Mouse (Mus musculus) common myeloid progenitor, adult 5-6 weeks (primary cell): ENCODE data around the gene Sox21. TPM values are rescaled to one million over a fixed set of nuclear protein-coding genes. Genes with fewer than 3 reads are reported as not detected.
A peak's percentile ranks its signal among the peaks of the same experiment; 100 is the strongest.

Experiments
- ATAC-seq: replicated peaks from 2 replicates; pipeline ENCODE4 v1.8.0; 2016; ENCODE audit warnings: low read depth, mild to moderate bottlenecking, moderate TSS enrichment, inconsistent platforms; ENCODE audit not compliant: poor library complexity, severe bottlenecking
- total RNA-seq: library from RNA; stranded (forward); fragments of 200-1000, 187-1606 nt; gene quantifications from 2 replicates; pipeline ENCODE4 v1.2.3, GENCODE M21; 2017

Gene Sox21
- total RNA-seq, 1 experiment from 2014 or later = not detected

DNA sequence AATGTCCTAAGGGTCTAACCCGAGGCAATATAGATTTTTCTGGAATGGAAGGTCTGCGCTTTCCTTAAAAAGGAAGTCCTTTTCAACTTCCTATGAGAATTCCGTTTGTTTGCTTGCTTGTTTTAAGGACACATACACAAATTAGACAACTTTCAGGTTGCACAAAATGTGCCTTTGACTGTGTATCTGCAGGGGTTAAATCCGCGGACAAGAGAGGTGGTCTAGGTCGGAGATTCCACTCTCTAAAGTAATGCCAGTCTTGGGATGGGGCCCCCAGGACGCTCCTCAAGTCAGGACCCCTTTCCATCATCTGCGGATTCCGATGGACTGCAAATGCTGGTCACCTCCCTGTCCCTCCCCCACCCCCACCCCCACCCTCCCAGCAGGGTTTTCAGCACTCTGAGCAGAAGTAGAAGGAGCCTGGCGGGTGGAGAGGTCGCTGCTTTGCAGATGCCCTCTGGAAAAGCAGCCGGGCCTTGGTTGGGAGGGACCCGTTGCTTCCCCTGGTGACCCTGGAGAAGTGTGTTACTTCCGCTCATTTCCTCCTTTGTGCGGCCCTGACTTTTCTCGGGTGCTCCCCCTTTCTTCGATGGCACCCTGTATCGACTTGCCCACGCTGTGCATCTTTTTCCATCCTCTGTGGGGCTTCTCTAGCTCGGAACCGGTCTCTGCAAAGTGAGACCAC is 10.2 kb downstream of the Sox21 start:
- no peak for ATAC-seq

GRCm38 (mm10) chr14:118225911-118226310 is 10.9 kb downstream of the Sox21 start:
- peak; percentile 40 for ATAC-seq

- no peak for ATAC-seq
Observed at GRCm38 (mm10) chr14:118225061-118225743, 11.6 kb downstream of the Sox21 start.

DNA sequence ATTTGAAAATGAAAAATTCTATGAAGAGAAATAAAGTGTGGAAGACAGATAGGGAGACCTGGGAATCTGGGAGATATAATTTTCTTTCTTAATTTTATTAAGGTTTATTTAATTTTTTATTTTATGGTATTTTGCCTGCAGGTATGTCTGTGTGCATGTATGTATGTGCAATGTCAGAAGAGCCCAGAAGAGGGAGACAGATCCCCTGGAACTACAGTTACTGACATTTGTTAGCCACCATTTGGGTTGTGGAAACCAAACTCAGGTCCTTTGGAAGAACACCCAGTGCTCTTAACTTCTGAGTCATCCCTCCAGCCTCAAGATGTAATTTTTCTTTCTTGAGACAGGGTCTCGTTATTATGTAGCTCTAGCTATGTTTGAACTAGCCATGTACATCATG is 15.9 kb downstream of the Sox21 start:
- ATAC-seq = 0 out of 2 replicates have a peak, but pooled peaks have one; percentile 36

DNA sequence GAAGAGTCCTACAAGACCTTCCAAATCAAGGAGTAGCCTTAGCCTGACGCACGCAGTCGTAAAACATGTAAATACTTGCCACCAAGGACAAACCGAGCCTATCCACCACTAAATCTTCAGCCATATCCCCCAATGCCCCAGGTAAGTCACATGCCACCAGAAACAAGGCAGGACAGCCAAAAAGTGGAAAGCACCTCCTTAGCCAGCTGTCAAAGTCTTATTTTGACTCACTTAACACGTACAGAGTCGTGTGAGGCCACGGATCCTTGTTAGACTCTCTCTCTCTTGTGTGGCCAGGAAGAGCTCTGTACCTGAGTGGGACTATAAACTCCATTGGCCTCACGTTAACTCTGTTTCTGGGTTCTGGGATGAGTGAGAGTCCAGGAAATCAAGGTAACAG is 20.0 kb downstream of the Sox21 start:
- no peak for ATAC-seq

DNA sequence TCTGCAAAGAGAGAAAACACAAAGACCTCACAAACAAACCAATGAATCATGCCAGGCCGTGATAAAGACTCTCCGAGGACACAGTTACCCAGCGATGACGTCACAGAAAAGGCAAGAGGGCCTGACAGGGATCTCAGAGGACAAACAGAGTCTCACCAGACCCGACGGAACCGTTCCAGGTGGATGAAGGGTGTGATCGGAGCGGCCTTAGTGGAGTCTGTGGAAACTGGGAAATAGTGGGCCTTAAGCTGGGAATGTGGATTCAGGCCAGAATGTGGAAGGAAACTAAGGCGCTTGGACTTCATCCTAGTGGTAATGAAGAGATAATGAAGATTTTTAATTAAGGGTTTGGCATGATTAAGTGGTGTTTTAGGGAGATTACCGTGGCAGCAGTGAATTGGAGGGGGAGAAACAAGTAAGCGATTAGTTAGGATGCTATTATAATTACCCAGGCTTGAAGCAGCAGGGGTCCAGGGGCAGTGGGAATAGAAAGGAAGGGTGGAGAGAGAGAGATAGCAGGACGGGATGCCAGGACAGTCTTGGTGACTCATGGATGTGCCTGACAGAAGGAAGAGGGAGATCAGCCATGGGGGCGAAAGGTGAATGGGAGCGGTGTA is 24.5 kb downstream of the Sox21 start:
- ATAC-seq = no peak

- peak; percentile 54; the same call in 1 of the 2 replicates for ATAC-seq
Observed at GRCm38 (mm10) chr14:118209642-118210041, 27.2 kb downstream of the Sox21 start.

GRCm38 (mm10) chr14:118207347-118207746 is 29.5 kb downstream of the Sox21 start:
- ATAC-seq = no peak

DNA sequence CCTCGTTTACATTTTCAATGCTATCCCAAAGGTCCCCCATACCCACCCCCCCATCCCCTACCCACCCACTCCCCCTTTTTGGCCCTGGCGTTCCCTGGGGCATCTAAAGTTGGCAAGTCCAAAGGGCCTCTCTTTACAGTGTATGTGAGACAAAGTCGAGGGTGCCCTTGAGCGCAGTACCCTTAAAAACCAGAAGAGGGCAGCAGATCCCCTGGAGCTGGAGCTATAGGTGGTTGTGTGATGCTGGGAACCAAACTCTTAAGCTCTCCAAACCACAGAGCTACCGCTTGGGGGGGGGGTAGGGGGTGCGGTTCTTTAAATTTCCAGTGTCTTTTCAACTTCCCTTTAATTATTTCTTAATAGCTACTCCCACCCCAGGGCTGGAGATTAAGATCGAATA is 33.8 kb downstream of the Sox21 start:
- ATAC-seq = peak; percentile 73; the same call in 1 of the 2 replicates

GRCm38 (mm10) chr14:118202006-118202405 is 34.8 kb downstream of the Sox21 start:
- ATAC-seq = no peak

DNA sequence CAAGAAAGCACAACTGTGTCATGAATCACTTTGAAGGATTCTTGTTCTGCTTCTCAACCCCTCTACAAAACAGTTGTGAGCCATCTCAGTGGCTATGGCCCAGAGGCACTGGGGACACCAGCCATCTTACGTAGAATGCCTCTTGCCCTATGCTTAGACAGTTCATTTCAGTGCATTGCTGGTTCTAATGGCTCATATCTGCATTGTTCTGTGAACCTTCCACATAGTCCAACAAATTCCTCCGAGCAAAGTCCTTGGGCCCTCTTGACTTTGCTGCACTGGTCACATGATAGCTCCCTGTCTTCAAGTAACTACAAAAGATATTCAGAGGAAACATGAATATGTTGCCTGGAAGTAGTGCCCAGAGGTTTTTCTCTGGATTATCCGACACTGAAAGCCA is 36.1 kb downstream of the Sox21 start:
- no peak for ATAC-seq

GRCm38 (mm10) chr14:118197063-118197462 is 39.8 kb downstream of the Sox21 start:
- ATAC-seq = no peak

DNA sequence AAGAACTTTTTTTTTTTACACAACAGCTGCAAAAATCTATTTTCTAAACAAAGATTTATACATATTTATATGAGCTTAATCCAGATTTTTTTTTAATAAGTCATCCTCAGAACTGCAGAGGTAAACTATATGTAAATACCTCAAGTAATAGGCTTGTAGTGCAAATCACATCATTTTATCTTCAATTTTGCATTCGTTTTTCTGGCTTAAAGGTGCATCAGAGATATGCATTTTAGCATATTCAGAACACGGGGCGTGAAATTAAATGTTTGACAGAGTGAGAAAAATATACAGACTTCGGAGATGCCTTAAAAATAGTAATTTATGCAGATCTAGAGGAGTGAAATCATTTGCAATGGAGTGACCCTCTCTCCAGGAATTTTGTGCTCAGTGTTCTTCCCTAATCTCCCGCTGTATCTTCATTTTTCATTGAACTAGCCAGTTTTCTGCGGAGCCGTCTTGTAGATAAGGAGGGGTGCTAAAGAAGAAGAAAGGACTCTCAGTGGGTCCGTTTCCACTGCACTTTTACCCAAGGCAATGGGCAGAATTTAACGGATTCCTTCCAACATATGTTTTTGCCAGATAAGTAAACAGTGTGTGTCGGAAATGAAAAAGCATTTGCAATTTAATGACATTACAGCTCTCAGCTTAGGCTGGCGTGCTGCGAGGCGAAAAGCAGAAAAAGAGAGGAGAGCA is 42.5 kb downstream of the Sox21 start:
- no peak; the same call in 1 of the 2 replicates for ATAC-seq

DNA sequence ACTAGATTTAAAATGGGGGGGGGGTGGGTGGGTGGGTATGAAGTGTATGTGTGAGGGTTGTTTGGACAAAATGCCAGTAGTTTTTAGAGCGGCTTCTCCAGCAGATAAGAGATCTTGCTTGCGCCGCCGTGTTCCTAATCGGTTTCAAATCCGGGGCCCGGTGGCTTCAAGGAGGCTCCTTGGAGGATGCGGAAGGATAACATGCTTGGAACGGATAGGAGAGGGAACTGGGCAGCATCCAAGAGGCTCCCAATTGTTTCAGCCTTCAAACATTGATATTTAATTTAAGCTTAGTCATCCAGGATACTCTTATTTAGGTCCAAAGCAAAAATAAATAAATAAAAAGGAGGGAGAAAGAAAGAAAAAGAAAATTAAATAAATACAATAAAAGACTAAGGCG is 43.2 kb downstream of the Sox21 start:
- no peak for ATAC-seq

DNA sequence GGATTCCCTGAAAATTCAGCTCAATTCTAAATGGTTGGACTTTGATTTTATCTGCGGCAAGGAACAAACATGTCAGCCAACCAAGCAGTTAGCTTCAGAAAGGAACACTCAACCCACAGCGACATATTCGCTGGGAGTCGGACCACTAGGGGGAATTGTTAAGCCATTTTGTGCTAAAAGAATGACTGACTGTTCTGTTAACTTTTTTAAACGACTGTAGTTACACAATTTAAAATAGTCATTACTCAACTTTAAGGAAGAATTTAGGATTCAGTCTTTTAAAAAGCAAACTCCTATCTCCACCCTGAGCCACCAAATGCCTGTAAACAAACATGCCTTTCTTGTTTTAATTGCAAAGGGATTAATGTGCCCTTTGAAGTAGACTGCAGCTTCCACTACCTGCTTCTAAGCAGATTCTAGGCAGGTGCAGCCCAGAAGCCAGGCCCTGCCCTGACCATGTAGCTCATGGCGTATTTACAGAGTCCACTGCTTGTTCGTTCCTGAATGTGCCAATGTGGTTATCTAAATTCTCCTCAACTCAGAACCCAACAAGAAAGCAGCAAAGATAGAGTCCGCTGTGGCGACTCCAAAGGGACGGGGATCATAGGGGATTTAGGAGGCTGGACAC is 43.7 kb downstream of the Sox21 start:
- no peak for ATAC-seq

- no peak for ATAC-seq
Observed at GRCm38 (mm10) chr14:118191442-118191841, 45.4 kb downstream of the Sox21 start.
